Mouse (Mus musculus): ENCODE measurements around the gene Dchs1. TPM values are rescaled to one million over a fixed set of nuclear protein-coding genes. Genes with fewer than 3 reads are reported as not detected.
"Not testable (repeated sequence)": the region's sequence is repeated elsewhere in the genome, so short reads cannot be mapped to it uniquely, and the experiment has no call there.

Gene Dchs1
- polyA plus RNA-seq, 1 experiment from 2014 or later, result 17.7 TPM

DNA sequence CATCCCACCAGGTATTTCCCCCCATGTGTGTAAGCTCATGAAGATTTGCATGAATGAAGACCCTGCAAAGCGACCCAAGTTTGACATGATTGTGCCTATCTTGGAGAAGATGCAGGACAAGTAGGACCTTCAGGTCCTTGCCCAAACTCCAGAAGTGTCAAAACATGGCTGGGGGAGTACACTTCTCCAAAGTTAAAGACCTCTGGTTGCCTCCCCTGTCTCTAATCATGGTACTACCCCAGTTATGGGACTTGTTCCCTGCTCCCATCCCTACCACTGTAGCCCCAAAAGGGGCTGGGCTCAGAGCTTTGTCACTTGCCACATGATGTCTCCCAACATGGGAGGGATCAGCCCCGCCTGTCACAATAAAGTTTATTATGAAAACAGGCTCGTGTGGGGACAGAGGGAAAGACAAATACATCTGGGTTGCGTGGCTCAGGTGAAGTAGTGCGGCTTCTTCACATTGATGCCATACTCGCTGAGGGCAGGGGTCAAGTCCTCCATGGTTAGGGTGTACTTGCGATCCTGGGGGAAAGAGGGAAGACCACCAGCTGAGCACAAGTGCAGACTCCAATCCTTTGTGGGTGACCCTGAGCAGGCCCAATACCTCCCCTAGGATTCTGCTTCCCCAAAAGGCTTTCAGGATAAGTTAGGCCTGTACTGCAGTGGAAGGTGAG lies 44.8 kb downstream of the Dchs1 start:
- H3K36me3 ChIP-seq (ENCODE audit: control insufficient read depth, insufficient read depth, low read length); H3K9me3 ChIP-seq (ENCODE audit: control insufficient read depth, low read length); ATAC-seq (ENCODE audit: low FRiP score); H3K27ac ChIP-seq (ENCODE audit: low read depth, low read length); DNase-seq (ENCODE audit: low spot score); H3K27me3 ChIP-seq (ENCODE audit: control insufficient read depth, insufficient read depth, low read length); H3K4me1 ChIP-seq (replicated peaks; ENCODE audit: control insufficient read depth, insufficient read depth, low read length); H3K9ac ChIP-seq (ENCODE audit: low read depth, low read length); H3K4me2 ChIP-seq (replicated peaks; ENCODE audit: low read depth, low read length): not testable (repeated sequence)
- H3K4me3 ChIP-seq (ENCODE audit: low read depth, low read length), result peak overlapping the region; percentile 92; the same call in 1 of the 2 replicates
- WGBS, result 87% methylated on average over 7 of the region's 7 CpGs

DNA sequence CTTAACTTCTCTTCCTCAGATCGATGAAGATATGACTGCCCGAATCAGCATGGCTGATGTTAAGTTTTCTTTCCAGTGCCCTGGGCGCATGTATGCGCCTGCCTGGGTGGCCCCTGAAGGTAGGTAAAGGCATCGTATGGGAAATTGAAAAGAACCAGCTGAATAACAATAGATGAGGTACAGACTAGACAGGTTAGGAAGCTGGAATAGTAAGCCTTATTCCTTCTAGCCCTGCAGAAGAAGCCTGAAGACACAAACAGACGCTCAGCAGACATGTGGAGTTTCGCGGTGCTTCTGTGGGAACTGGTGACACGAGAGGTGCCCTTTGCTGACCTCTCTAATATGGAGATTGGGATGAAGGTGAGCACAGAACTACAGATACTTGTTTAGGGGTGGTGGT lies 45.5 kb downstream of the Dchs1 start:
- H3K4me3 ChIP-seq (ENCODE audit: low read depth, low read length), result no peak overlapping the region
- DNase-seq (ENCODE audit: low spot score) (no peak), ATAC-seq (ENCODE audit: low FRiP score) (no peak)
- WGBS, result 94% methylated on average over 9 of the region's 9 CpGs
- H3K9ac ChIP-seq (ENCODE audit: low read depth, low read length), result no peak overlapping the region
- H3K4me2 ChIP-seq (replicated peaks; ENCODE audit: low read depth, low read length), result no peak overlapping the region
- H3K27me3 ChIP-seq (ENCODE audit: control insufficient read depth, insufficient read depth, low read length), result no peaks in the 10 kb centered on the region
- peaks cover 4% of the 10 kb centered on the region; the same call in 1 of the 2 replicates for H3K4me1 ChIP-seq (replicated peaks; ENCODE audit: control insufficient read depth, insufficient read depth, low read length)
- no peak overlapping the region for H3K27ac ChIP-seq (ENCODE audit: low read depth, low read length)
- no peaks in the 10 kb centered on the region for H3K36me3 ChIP-seq (ENCODE audit: control insufficient read depth, insufficient read depth, low read length)
- no peaks in the 10 kb centered on the region for H3K9me3 ChIP-seq (ENCODE audit: control insufficient read depth, low read length)

DNA sequence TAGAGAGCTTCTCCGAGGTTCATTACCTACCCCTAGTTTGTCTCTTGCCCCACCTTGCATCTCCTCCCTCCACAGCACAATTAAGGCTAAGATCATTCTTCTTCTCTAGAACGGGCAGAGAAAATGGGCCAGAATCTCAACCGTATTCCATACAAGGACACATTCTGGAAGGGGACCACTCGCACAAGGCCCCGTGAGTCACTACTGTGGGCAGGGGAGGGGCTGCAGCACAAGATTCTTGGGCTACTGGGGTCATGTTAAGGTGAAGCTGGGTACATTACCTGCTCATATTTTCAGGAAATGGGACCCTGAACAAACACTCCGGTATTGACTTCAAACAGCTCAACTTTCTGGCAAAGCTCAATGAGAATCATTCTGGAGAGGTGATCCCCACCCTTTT lies 46.6 kb downstream of the Dchs1 start:
- no peaks in the 10 kb centered on the region for H3K9me3 ChIP-seq (ENCODE audit: control insufficient read depth, low read length)
- no peaks in the 10 kb centered on the region for H3K27me3 ChIP-seq (ENCODE audit: control insufficient read depth, insufficient read depth, low read length)
- no peak overlapping the region for H3K4me2 ChIP-seq (replicated peaks; ENCODE audit: low read depth, low read length)
- no peak overlapping the region for H3K9ac ChIP-seq (ENCODE audit: low read depth, low read length)
- H3K4me1 ChIP-seq (replicated peaks; ENCODE audit: control insufficient read depth, insufficient read depth, low read length), result peaks cover 4% of the 10 kb centered on the region; the same call in 1 of the 2 replicates
- no peak overlapping the region for H3K27ac ChIP-seq (ENCODE audit: low read depth, low read length)
- no peak overlapping the region for H3K4me3 ChIP-seq (ENCODE audit: low read depth, low read length)
- ATAC-seq (ENCODE audit: low FRiP score), result no peak
- DNase-seq (ENCODE audit: low spot score), result no peak
- H3K36me3 ChIP-seq (ENCODE audit: control insufficient read depth, insufficient read depth, low read length), result no peaks in the 10 kb centered on the region
- WGBS, result 88% methylated on average over 6 of the region's 6 CpGs

DNA sequence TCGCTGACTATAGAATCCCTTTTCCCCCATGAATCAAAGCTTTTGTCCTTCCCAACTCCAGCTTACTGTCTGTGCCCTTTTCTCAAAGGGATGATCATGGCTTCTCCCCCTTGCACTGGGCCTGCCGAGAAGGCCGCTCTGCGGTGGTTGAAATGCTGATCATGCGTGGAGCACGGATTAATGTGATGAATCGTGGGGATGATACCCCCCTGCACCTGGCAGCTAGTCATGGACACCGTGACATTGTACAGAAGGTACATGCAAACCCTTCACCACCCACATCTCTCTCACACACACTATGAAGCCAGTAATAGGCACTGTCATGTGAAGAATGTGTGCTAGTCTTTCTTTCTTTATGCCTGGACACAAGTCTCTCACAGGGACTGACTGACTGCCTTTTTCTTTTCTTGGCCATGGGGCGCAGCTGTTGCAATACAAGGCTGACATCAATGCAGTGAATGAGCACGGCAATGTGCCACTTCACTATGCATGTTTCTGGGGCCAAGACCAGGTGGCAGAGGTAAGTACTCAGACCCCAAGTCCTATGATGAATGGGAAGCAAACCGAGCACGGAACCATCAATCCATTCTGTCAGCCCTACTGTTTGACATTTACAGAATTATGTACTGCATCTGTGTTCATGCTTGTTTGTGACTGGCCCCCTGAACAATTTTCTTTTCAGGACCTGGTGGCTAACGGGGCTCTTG lies 47.2 kb downstream of the Dchs1 start:
- no peak for DNase-seq (ENCODE audit: low spot score)
- 84% methylated on average over 13 of the region's 13 CpGs for WGBS
- H3K4me2 ChIP-seq (replicated peaks; ENCODE audit: low read depth, low read length), result no peak overlapping the region
- ATAC-seq (ENCODE audit: low FRiP score), result no peak
- H3K9ac ChIP-seq (ENCODE audit: low read depth, low read length), result no peak overlapping the region
- no peaks in the 10 kb centered on the region for H3K27me3 ChIP-seq (ENCODE audit: control insufficient read depth, insufficient read depth, low read length)
- H3K4me3 ChIP-seq (ENCODE audit: low read depth, low read length), result no peak overlapping the region
- H3K27ac ChIP-seq (ENCODE audit: low read depth, low read length), result no peak overlapping the region
- H3K9me3 ChIP-seq (ENCODE audit: control insufficient read depth, low read length), result no peaks in the 10 kb centered on the region
- H3K4me1 ChIP-seq (replicated peaks; ENCODE audit: control insufficient read depth, insufficient read depth, low read length), result peaks cover 4% of the 10 kb centered on the region; the same call in 1 of the 2 replicates
- no peaks in the 10 kb centered on the region for H3K36me3 ChIP-seq (ENCODE audit: control insufficient read depth, insufficient read depth, low read length)

DNA sequence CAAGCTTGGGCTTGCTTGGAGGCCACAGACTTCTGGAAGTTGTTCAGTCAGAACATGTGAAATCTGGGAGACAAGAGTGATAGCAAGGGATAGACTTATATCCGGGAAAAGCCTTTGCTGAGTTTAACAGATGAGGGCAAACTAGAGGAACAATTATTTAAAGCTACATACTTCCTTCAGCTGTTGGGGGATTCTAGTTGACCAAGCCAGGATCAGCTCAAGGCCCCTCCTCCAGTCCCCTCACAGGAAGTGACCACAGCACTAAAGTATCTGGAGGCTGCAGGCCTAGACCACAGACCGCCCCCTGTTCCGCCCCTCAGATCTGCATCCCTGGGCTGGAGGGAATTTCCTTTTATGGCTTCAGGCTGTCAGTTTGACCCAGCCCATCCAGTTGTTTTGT lies 48.5 kb downstream of the Dchs1 start:
- DNase-seq (ENCODE audit: low spot score), result no peak

DNA sequence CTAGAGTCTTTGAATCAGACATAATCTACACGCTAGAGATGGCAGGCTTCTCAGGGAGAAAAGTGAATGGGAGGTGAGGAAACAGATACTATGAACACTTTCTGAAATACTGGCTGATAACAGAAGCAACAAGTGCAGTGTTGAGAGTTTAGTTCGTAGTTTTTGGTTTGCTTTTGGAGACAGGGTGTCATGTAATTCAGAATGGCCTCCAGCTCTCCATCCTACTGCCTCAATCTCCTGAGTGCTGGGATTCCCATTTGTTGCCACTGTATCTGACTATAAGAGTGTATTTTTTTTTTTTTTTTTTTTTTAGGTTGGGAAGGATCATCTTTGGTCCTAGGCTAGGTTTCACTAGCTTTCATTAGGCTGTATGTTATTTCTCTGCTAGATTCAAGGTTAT lies 49.2 kb downstream of the Dchs1 start:
- H3K4me2 ChIP-seq (replicated peaks; ENCODE audit: low read depth, low read length), result no peak overlapping the region
- no peak overlapping the region for H3K9ac ChIP-seq (ENCODE audit: low read depth, low read length)
- no peak overlapping the region for H3K4me3 ChIP-seq (ENCODE audit: low read depth, low read length)
- DNase-seq (ENCODE audit: low spot score), result no peak
- 86% methylated on average over 2 of the region's 2 CpGs for WGBS
- 0 out of 2 replicates have a peak overlapping the region, but pooled peaks have one; percentile 20 for H3K27ac ChIP-seq (ENCODE audit: low read depth, low read length)
- no peak for ATAC-seq (ENCODE audit: low FRiP score)
- H3K9me3 ChIP-seq (ENCODE audit: control insufficient read depth, low read length), result no peaks in the 10 kb centered on the region
- peaks cover 2% of the 10 kb centered on the region; the same call in 1 of the 2 replicates for H3K36me3 ChIP-seq (ENCODE audit: control insufficient read depth, insufficient read depth, low read length)
- peaks cover 4% of the 10 kb centered on the region; the same call in 1 of the 2 replicates for H3K4me1 ChIP-seq (replicated peaks; ENCODE audit: control insufficient read depth, insufficient read depth, low read length)
- no peaks in the 10 kb centered on the region for H3K27me3 ChIP-seq (ENCODE audit: control insufficient read depth, insufficient read depth, low read length)

More for the DNA sequence above, 48.5 kb downstream of the Dchs1 start:
- 39% methylated on average over 3 of the region's 3 CpGs for WGBS
- H3K27ac ChIP-seq (ENCODE audit: low read depth, low read length), result 0 out of 2 replicates have a peak overlapping the region, but pooled peaks have one; percentile 20
- no peak for ATAC-seq (ENCODE audit: low FRiP score)
- H3K4me2 ChIP-seq (replicated peaks; ENCODE audit: low read depth, low read length), result no peak overlapping the region
- H3K9me3 ChIP-seq (ENCODE audit: control insufficient read depth, low read length), result no peaks in the 10 kb centered on the region
- no peak overlapping the region for H3K9ac ChIP-seq (ENCODE audit: low read depth, low read length)
- no peaks in the 10 kb centered on the region for H3K27me3 ChIP-seq (ENCODE audit: control insufficient read depth, insufficient read depth, low read length)
- H3K4me3 ChIP-seq (ENCODE audit: low read depth, low read length), result no peak overlapping the region
- peaks cover 4% of the 10 kb centered on the region; the same call in 1 of the 2 replicates for H3K4me1 ChIP-seq (replicated peaks; ENCODE audit: control insufficient read depth, insufficient read depth, low read length)
- H3K36me3 ChIP-seq (ENCODE audit: control insufficient read depth, insufficient read depth, low read length), result no peaks in the 10 kb centered on the region

DNA sequence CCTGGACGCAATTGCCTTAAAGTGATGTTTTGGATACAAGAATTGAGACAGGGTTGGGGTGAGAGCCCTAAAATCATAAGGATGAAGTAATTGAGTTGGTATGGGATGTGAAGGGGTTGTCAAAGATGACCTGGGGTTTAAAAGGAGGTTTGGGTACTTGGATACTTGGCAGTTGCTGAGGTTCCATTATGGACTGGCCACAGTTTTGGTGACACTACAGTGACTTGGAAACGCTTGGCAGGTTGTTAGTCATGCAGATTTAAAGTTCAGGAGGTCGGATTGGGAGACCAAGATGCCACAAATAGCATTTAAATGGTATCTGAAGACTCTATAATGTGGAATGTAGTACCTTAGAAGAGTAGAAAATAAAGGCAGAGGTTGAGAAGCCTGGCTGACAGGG lies 49.8 kb downstream of the Dchs1 start:
- 32% methylated on average over 3 of the region's 3 CpGs for WGBS
- Histone ChIP-seq H3K4me1 (replicated peaks; ENCODE audit: control insufficient read depth, insufficient read depth, low read length) (peaks cover 4% of the 10 kb centered on the region; the same call in 1 of the 2 replicates), H3K4me2 (replicated peaks; ENCODE audit: low read depth, low read length) (peak overlapping the region; percentile 61), H3K27me3 (ENCODE audit: control insufficient read depth, insufficient read depth, low read length) (no peaks in the 10 kb centered on the region), H3K9me3 (ENCODE audit: control insufficient read depth, low read length) (no peaks in the 10 kb centered on the region), H3K36me3 (ENCODE audit: control insufficient read depth, insufficient read depth, low read length) (peaks cover 2% of the 10 kb centered on the region; the same call in 1 of the 2 replicates), H3K9ac (ENCODE audit: low read depth, low read length) (peak overlapping the region; percentile 90), H3K4me3 (ENCODE audit: low read depth, low read length) (peak overlapping the region; percentile 73), H3K27ac (ENCODE audit: low read depth, low read length) (no peak overlapping the region)
- ATAC-seq (ENCODE audit: low FRiP score) (no peak), DNase-seq (ENCODE audit: low spot score) (no peak)

DNA sequence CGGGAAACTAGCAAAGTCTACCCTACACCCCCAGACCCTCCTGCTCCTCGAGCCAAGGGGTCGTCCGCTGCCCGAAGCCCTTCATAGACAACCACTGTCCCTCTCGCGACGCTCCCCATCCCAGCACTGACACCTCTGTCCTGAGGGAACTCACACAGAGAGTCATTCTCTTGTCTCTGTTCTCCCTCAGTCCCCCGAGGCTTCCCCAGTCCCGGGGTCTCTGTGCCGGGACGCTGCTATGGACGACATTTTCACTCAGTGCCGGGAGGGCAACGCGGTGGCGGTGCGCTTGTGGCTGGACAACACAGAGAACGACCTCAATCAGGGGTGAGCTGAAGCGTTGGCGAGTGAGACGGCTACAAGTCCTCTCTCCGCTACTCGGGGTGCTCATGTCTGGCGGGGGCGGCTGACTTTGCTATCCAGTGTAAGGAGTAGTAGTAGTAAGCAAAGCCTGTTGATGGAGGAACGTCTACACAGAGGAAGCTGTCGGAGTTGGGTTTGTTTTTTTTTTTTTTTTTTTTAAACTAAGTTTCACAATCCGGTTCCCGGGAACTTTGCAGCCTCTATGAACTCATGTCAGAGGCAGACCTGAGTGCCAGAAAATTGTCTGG lies 50.4 kb downstream of the Dchs1 start, which contains the start of gene Rrp8:
Gene Rrp8, minus strand, starts transcription at position 475 of the 611 bp plus-strand sequence.
- Histone ChIP-seq H3K4me3 (ENCODE audit: low read depth, low read length) (peak within 1 kb of the TSS; percentile 73), H3K27me3 (ENCODE audit: control insufficient read depth, insufficient read depth, low read length) (no peaks in the 10 kb centered on the region), H3K9me3 (ENCODE audit: control insufficient read depth, low read length) (no peaks in the 10 kb centered on the region), H3K9ac (ENCODE audit: low read depth, low read length) (peak within 1 kb of the TSS; percentile 90), H3K4me2 (replicated peaks; ENCODE audit: low read depth, low read length) (peak within 1 kb of the TSS; percentile 61), H3K4me1 (replicated peaks; ENCODE audit: control insufficient read depth, insufficient read depth, low read length) (peaks cover 4% of the 10 kb centered on the region; the same call in 1 of the 2 replicates), H3K36me3 (ENCODE audit: control insufficient read depth, insufficient read depth, low read length) (peaks cover 2% of the 10 kb centered on the region; the same call in 1 of the 2 replicates), H3K27ac (ENCODE audit: low read depth, low read length) (peak within 1 kb of the TSS; percentile 66)
- no peak for DNase-seq (ENCODE audit: low spot score)
- under 1% methylated on average over 30 of the region's 30 CpGs for WGBS
- ATAC-seq (ENCODE audit: low FRiP score), result no peak

Data from hindbrain, embryonic 11.5 days (tissue).